Mouse (Mus musculus) monocyte, adult 5-6 weeks (primary cell): ENCODE data around the gene Rgs9bp. TPM values are rescaled to one million over a fixed set of nuclear protein-coding genes. Genes with fewer than 3 reads are reported as not detected.
"Not testable (repeated sequence)": the region's sequence is repeated elsewhere in the genome, so short reads cannot be mapped to it uniquely, and the experiment has no call there.

Source experiments
- ATAC-seq: fragments of 153-309, 156-312 bp; replicated peaks from 2 replicates; pipeline ENCODE4 v1.8.0; 2017; ENCODE audit warnings: mild to moderate bottlenecking; ENCODE audit not compliant: low TSS enrichment, insufficient number of reproducible peaks, severe bottlenecking, poor library complexity, low FRiP score
- total RNA-seq: library from RNA; stranded (forward); fragments of 200-1000, 200-491, 200-594 nt; gene quantifications from 3 replicates; pipeline ENCODE4 v1.2.3, GENCODE M21; 2017

The Rgs9bp gene
- total RNA-seq, 1 experiment from 2014 or later: not detected

DNA sequence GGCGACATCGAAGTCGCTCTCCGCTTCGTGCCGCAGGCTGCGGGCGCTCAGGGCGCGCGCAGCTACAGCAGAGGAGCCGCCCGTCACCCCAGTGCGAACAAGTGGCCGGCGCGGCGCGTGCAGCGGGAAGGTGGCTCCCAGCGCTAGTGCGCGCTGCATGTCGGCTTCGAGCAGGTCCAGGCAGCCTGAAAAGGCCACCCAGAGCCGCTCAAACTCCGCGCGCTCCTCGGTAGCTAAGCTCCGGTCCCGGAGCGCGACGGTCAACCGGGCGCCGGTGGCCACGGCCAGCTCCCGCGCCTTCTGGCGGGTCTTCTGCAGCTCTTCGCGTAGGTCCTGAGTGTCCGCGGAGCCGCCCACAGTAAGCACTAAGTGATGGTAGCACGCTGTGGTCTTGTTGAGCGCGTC, 594 bp downstream of the Rgs9bp start:
- ATAC-seq: no peak

DNA sequence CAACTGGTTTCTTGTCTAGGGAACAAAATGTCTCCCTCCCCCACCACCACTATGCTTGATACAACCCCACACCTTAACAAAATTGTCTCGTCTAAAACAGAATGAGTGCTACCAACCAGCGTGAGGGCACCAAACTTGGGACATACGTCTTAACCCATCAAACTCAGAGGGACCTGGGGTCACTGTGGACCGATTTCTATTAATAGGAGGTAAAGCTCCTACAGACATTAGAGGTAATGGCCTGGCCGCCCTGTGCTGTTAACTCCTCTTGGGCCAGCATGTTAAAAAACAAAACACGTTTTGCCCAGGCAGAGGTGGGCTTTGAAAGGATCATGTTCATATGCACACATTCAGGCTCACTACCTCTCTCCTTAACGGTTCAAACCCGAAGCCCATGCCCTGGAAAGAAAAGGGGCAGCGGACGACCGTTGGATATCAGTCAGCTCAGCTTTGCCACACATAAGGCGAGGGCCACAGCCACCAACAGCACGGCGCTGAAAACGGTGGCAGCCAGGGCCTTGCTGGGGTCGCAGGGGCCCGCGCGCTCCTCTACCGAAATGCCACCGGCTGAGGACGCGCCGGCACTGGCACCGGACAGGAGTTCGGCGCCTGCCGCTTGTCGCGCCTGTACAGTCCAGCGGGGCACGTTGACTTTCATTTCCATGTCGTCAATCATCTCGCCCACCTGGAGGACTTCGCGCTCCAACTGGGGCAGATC, 1.2 kb downstream of the Rgs9bp start:
- ATAC-seq: no peak

DNA sequence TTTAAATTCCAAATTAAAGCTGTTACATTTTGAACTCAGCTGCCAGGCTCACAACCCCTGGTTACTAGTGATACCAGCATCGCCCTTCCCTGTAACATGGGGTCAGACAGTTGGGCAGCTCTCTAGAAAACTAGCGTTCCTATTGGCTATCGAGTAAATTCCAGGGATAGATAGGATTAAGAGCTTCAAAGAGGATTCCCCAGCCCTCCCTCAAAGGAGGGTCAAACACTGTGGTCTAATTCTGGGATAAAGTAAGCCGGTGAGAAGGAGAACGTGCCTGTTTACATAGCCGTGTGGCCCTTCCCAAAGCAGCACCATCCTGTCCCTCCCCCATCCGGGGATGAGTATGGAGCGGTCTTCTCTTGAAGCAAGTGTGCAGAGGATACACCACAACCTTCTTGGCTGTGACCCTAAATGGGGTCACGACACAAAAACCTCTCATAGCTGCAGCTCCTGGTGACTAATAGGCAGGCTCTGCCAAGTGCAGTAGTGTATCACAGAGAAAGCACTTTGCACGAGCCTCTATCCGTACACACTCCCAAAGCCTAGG, 1.8 kb downstream of the Rgs9bp start:
- no peak for ATAC-seq

DNA sequence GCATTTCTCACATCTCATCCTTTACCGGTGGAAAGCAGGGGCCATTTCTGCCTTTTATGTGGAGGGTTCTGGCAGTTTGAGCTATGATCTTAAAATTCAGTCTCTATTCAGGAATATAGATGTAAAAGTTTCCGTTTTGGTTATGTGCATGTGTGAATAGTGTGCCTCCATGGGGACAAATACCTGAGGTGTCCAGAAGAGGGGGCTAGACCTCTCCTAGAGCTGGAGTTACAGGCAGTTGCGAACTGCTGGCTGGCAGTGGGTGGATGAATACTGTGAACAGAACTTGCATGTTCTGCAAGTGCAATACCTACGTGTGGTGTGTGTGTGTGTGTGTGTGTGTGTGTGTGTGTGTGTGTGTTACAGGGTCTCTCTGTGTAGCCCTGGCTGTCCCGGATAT, 2.7 kb downstream of the Rgs9bp start:
- ATAC-seq: no peak

DNA sequence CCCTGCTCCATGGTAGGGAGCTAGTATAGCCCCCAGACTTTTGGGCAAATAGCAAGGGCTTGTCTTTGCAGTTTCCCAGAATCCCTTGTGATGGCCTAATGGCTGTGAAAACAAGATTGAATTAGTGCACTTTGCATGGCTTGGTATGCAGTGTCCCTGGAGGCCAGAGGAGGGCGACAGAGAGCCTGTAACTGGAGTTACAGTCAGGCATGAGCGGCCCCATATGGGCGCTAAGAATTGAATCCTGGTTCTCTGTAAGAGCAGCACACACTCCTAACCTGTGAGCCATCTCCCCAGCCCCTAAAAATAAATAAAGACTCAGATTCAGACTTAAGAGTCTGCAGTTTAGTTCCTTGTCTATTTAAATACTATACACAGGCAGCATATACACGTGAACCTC, 5.5 kb downstream of the Rgs9bp start:
- ATAC-seq: peak; percentile 83

DNA sequence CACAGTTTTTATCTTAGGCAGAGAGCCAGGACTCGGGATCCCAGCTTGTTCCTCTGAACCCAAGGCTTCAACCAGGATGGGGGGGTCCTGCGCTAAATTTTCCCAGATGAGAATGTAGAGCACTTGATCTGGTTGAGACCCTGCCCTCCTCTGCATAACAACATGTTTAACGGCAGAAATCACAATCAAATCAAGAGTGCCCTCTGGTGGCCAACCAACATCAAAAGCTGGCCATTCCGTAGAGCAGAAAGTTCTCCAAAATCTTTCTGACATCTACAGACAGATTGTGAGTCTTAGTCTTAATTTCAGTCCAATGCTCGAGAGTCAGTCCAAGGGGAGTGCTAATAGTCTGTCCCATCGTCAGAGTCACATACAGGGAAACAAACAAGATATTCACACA, 14.5 kb downstream of the Rgs9bp start:
- not testable (repeated sequence) for ATAC-seq

DNA sequence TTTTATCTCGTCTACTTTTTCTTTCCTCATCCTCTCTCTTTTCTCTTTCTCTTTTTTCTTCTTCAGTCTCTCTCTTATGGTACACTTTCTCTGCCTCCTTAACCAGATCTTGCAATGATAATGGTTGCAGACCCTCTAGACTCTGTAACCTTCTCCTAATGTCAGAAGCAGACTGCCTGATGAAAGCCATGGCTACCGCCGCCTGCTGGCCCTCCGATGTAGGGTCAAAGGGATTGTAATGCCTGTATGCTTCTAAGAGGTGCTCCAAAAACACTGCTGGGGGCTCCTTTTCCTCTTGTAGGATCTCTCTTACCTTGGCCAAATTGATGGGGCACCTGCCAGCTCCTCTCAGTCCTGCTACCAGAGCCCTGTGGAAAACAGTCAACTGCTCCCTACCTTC, 15.7 kb downstream of the Rgs9bp start:
- ATAC-seq: not testable (repeated sequence)

DNA sequence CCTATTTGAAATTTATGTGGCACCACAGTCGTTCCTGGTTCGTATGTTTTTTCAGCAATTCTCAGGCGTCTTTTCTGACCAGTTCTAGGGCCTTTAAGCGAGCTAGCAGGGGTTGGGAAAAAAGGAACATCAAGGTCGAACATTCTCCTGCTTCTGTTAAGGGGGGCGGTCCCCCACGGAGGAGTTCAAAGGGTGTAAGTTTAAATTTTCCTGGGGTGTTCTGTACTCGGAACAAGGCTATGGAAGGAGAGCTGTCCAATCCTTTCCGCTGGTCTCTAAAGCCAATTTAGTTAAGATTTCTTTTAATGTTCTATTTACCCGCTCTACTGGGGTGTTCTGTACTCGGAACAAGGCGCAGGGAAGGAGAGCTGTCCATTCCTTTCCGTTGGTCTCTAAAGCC, 19.4 kb downstream of the Rgs9bp start:
- ATAC-seq: not testable (repeated sequence)

DNA sequence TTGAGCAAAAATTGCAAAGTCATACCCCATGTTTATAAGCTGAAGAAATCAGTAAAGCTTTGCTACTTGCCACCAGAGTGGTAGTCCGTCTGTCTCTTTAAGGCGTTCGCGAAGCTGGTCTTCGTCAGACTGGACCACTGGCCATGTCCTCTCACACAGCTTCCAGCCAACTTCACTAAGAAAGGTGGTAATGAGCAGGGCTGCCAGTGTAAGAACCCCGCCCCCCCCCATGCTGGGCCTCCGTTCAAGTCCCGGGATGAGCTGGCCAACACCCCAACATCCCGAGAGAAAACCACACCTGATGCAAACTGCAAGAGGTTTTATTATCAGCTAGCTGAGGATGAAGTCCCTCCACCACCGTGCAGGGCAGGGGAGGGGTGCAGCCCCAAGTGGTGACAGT, 20.5 kb downstream of the Rgs9bp start:
- not testable (repeated sequence) for ATAC-seq

DNA sequence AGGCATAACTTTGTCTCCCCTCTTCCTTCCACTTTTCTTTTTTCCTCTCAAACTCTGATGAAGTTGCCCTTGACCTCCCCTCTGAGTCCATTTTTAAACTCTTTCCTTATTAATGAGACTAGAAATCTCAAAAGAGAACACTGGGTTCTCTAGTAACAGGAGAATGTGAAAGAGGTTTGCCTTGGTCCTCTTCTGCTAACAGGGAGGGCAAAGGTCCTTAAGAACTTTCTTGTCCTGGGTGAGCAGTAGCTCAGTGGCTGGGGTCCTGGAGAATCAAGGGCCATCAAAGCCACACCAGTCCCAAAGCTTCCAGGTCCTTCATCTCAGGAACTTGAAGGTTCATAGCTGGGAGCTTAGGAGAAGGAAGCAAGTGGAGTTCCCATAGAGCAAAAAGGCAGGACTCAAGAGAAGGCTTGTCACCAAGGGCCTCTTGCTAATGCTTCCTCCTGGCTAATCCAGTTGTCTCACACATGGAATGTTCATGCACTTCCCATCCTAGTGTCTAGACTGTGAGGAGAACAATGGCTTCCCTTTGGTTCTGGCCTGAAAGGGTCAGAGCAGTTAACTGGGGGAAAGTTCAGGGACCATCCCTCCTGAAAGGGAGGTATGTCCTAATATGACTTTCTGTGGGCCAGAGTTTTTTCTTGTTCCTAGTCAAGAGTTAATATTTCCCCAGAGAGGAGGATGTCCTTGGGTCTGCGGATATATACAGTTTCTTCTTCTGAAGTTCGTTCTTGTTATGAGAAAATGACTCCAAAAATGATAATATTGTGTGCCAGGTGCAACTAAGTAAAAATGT, 21.1 kb downstream of the Rgs9bp start:
- no peak for ATAC-seq

DNA sequence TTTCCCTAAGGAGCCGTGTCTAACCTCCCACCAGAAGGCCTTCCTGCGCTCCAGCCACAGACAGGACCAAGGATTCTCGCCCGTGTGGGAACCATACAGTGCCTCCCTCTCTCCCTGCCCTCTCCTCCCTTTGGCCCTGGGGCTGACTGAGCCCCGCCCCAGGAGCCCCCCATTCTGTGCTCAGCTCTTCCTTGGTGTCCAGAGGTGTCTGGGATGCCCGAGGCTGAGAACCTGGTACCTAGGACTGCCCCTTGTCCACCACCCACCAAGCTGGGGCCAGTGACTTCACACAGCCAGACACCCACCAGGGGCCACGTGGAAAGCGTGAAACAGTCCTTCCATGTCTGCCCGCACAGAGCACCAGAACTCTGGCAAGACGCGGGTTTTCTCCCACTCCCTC, 22.3 kb downstream of the Rgs9bp start:
- no peak for ATAC-seq

DNA sequence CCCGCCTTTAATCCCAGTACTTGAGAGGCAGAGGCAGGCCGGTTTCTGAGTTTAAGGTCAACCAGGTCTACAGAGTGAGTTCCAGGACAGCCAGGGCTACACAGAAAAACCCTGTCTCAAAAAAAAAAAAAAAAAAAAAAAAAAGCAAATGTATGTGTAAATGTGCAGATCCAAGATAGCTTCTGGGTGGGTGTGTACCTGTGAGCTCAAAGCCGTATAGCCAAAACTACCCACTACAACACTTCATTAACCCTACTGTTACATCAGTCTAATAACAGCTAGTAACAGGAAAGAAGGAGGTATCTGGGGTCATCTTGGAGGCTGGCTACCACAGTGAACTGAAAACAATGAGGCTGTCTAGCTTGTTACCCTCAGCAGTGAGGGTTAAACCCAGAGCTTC, 25.5 kb downstream of the Rgs9bp start:
- ATAC-seq: no peak

DNA sequence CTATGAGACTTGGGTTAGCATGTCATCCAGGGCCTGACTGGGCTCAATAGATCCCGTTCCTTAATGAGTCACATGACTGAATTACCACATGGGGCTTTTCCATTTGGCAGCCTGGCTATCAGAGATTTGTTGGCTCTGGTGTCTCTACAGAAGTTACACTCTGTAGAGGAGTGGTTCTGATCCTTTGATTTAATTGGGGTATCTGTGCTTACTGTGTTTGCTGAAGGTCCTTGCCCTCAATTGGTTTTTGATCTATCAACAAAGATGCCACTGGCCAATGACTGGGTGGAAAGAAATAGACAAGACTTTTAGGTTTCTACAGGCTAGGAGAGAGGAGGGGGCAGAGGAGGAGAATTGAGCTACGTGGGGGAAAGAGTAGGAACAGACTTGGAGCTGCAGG, 26.7 kb downstream of the Rgs9bp start:
- ATAC-seq: no peak

DNA sequence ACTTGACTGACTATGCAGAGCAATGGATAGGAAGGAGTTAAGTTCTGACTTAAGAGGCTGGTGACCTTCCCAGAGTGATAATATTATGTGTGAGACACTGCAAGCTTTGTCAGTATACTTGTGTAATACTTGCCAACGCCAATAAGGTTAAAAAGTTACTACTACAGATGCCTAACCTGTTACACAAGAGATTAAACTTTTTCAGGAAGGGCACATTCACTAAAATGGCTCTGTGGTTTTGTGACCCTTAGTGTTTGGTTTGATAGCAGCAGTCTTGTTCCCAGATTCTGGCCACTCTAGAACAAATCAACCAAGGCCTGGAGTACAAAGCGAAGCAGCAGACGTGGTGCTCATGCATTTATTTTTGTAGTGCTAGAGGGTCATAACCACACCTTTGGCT, 27.8 kb downstream of the Rgs9bp start:
- no peak for ATAC-seq

DNA sequence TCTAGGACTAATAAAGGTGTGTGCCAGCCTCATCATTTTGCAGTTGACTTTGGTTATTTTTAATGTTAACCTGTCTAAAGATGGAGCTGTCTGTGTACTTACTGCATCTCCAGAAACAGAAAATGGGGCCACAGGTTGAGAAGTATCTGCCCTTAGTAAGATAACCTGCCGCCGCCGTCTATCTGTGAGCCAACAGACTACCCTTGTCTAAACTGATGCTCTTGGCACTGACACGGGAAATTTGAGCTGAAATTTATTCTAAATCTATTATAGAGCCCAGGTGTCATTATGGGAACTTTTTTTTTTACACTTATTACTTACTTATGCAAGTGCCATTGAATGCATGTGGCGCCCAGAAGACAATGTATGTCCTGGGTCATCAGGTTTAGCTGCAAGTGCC, 28.5 kb downstream of the Rgs9bp start:
- no peak for ATAC-seq

DNA sequence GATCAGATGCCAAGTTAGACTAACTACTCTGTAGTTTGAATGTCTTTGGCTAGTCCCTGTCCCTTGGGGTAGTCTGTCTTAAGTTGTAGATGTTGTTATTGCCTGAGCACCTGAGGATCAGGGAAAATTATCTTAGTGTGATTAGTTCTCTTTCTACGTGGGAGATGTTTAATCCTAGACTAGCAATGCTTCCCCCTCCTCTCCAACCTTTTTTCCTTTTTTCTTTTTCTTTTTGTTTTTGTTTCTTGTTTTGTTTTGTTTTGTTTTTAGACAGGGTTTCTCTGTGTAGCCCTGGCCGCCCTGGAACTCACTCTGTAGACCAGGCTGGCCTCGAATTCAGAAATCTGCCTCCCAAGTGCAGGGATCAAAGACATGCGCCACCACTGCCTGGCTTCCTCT, 29.2 kb downstream of the Rgs9bp start, which contains the start of gene Nudt19:
Nudt19 (minus strand) TSS at position 100 of the 399 bp plus-strand sequence.
- no peak for ATAC-seq

DNA sequence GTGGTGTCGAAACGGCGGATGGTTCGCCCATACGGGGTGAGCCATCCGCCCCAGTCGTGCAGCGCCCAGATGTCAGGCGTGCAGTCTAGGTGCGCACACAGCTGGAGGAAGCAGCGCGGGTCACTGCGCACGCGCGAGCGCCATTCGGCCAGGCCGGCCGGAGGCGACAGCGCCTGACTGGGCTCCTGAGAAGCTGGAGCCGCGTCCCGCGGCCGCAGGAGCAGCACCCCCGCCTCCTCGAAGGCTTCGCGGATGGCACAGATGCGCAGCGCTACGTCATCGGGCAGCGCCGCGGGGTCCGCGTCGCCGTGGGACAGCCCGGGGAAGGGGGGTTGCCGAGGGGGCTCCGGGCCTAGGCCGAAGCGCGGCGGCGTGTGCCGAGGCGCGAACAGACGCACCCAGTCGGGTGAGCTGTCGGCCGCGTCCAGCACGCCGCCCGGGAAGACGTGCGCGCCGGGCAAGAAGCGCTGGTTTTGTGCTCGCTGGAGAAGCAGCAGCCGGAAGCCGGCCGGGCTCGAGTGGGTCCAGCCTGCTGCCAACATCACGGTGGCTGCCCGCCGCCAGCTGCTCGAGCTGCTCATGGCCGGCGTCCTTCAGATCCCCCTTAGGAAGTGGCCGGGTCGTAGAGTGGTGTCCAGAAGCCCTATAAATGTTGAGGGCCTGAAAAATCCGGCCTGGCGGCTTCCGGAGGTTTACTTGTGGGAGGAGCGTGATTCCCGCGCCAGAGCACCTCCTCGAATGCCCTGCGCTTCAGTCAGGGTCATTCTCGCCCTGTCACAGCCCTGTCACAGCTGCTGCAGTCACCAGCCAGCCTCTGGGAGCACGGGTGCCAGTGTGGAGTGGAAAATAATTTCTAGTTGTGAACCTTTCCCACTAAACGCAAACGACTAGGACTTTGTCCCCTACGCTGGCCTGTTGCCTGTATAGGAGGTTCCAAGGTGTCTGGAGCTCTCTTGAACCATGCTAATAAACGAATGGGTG, 29.9 kb downstream of the Rgs9bp start:
- ATAC-seq: peak; percentile 65

DNA sequence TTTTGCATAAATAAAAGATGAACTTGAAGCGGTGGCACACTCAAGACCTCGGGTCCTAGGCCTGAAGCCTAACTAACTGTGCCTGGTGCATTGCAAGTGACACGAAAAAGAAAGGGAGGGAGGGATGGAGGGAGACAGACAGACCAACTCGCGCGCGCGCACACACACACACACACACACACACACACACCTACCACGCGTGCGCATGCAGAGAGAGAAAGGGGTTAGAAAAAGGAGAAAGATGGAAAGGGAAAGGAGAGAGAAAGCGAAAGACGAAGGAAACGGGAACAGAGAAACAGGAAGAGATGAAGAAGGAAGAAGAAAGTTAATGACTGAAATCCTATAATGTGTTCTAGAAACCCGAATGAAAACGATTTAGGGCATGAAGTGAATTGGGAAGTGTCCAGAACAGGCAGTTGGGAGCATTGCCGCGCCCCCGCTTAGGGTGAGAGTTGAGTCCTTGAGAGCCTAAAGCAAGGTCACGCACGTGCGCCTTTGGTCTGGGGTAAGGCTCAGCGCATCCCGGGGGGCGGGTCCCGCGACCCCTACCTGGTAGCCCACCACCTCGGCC, 30.7 kb downstream of the Rgs9bp start:
- ATAC-seq: peak; percentile 7; the same call in 1 of the 2 replicates
